Mouse (Mus musculus) kidney, postnatal 0 days (tissue): Measurements from ENCODE around the gene Tnfrsf11a. TPM values are rescaled to one million over a fixed set of nuclear protein-coding genes. Genes with fewer than 3 reads are reported as not detected.

Experiments
- ATAC-seq: fragments of 200-750 bp; cut with Nextera tagmentation; replicated peaks from 2 replicates; pipeline ENCODE4 v1.8.0; 2017; ENCODE audit warnings: low read depth, moderate number of reproducible peaks, moderate TSS enrichment, moderate library complexity; ENCODE audit not compliant: low FRiP score
- DNase-seq: peaks from one replicate; pipeline ENCODE4 v3.0.0-alpha.2; 2016; ENCODE audit warnings: low spot score
- H3K27ac ChIP-seq: fragments of 300-500 bp; sonication (generic); 2 replicates; pipeline ENCODE4 v1.5.1; 2014; ENCODE audit warnings: mild to moderate bottlenecking
- H3K27me3 ChIP-seq: fragments of 300-500 bp; sonication (generic); 2 replicates; pipeline ENCODE4 v1.6.1; 2014; ENCODE audit warnings: low read length, mixed read lengths; ENCODE audit not compliant: insufficient read depth
- H3K36me3 ChIP-seq: fragments of 300-500 bp; sonication (generic); 2 replicates; pipeline ENCODE4 v1.6.1; 2014; ENCODE audit warnings: low read length, mixed read lengths; ENCODE audit not compliant: insufficient read depth
- H3K4me1 ChIP-seq: fragments of 300-500 bp; sonication (generic); replicated peaks from 2 replicates; pipeline ENCODE4 v1.6.1; 2014; ENCODE audit warnings: antibody characterized with exemption, low read length, mixed read lengths; ENCODE audit not compliant: insufficient read depth
- H3K4me2 ChIP-seq: fragments of 300-500 bp; sonication (generic); 2 replicates; pipeline ENCODE4 v1.6.1; 2014; ENCODE audit warnings: mild to moderate bottlenecking, low read length, moderate library complexity, mixed read lengths
- H3K4me3 ChIP-seq: fragments of 300-500 bp; sonication (generic); replicated peaks from 2 replicates; pipeline ENCODE4 v1.5.1; 2014; ENCODE audit warnings: low read depth, low read length
- H3K9ac ChIP-seq: fragments of 300-500 bp; sonication (generic); 2 replicates; pipeline ENCODE4 v1.6.1; 2014; ENCODE audit warnings: low read depth, low read length
- H3K9me3 ChIP-seq: fragments of 300-500 bp; sonication (generic); replicated peaks from 2 replicates; pipeline ENCODE4 v1.6.1; 2016; ENCODE audit warnings: low read length, inconsistent platforms, mixed read lengths
- CTCF ChIP-seq: IDR thresholded peaks from 2 replicates; pipeline ENCODE4 v1.5.1; 2016; ENCODE audit warnings: antibody characterized with exemption, low read depth, mild to moderate bottlenecking, moderate library complexity
- WGBS: fragments of 180-500 bp; shearing (Covaris S2); extraction: QIAGEN DNeasy Blood & Tissue Kit; methylation state at CpG from one replicate; pipeline ENCODE4 v1.1.7; 2014; 5-methylcytosine and 5-hydroxymethylcytosine counted together
- polyA plus RNA-seq: library from polyadenylated mRNA; unstranded; fragments of >200 nt; fragmentation: Nextera tagmentation; extraction: Ambion mirVana; gene quantifications from 2 replicates; pipeline ENCODE4 v1.2.1, GENCODE M21; 2015

Gene Tnfrsf11a
- polyA plus RNA-seq, 1 experiment from 2014 or later, result 2.4 TPM

DNA sequence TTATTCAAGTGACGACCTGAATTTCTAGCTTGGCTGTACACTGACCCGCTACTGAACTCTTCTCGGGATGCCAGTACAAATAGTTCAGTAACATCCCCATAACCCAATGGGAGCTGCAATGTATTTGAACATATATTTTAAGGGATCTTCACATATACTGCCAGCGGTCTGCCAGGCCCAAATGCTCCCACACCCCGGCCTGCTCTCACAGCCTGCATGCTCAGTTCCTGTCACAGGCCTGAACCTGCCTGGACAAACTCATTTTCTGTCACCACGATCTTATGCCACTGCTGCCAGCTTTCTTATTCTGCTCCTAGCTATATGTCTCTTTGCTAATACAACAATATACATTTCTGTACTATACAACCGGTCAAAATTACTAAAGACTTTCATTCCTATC, 100.9 kb downstream of the Tnfrsf11a start:
- 70% methylated on average over 7 of the region's 7 CpGs for WGBS
- no peak overlapping the region for H3K27ac ChIP-seq
- H3K4me2 ChIP-seq, result peak overlapping the region; percentile 48; the same call in 1 of the 2 replicates
- TF ChIP-seq CTCF, result no peak
- H3K9ac ChIP-seq, result no peak overlapping the region
- H3K4me3 ChIP-seq, result no peak overlapping the region
- no peak for ATAC-seq
- no peaks in the 10 kb centered on the region for H3K27me3 ChIP-seq
- H3K36me3 ChIP-seq, result no peaks in the 10 kb centered on the region
- H3K9me3 ChIP-seq, result no peaks in the 10 kb centered on the region
- no peak for DNase-seq
- H3K4me1 ChIP-seq, result no peaks in the 10 kb centered on the region

DNA sequence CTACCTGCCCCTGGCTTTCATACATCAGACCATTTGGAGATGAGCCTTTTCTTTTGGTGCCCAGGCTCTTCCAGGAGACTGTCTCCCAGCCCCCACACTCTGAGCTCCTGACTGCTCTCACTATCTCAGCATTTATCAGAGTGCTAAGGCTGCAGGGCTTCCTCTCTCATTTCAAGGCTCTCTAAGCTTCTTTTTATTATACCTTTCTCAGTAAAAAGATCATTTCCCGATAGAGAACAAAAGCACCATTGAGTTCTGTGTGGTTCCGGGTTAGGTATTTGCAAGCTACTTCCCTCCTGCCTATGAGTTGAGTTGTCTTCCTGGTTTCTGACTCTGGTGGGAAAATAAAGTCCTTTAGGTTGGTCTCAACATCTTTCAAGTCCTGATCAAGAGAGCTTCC, 103.0 kb downstream of the Tnfrsf11a start:
- no peak for DNase-seq
- no peak overlapping the region for H3K4me2 ChIP-seq
- no peak overlapping the region for H3K27ac ChIP-seq

GRCm38 (mm10) chr1:105885101-105885500, 104.6 kb downstream of the Tnfrsf11a start:
- no peak for TF ChIP-seq CTCF
- ATAC-seq (no peak), DNase-seq (no peak)
- Histone ChIP-seq H3K4me2 (no peak overlapping the region), H3K4me1 (no peaks in the 10 kb centered on the region), H3K27me3 (no peaks in the 10 kb centered on the region), H3K4me3 (no peak overlapping the region), H3K9ac (no peak overlapping the region), H3K27ac (no peak overlapping the region), H3K36me3 (no peaks in the 10 kb centered on the region), H3K9me3 (no peaks in the 10 kb centered on the region)
- WGBS, result 92% methylated on average over 1 of the region's 1 CpGs

More for the DNA sequence above, 103.0 kb downstream of the Tnfrsf11a start:
- no peaks in the 10 kb centered on the region for H3K36me3 ChIP-seq
- H3K27me3 ChIP-seq, result no peaks in the 10 kb centered on the region
- no peaks in the 10 kb centered on the region for H3K4me1 ChIP-seq
- no peak for ATAC-seq
- no peak for TF ChIP-seq CTCF
- H3K9ac ChIP-seq, result no peak overlapping the region
- 76% methylated on average over 2 of the region's 2 CpGs for WGBS
- H3K4me3 ChIP-seq, result no peak overlapping the region
- no peaks in the 10 kb centered on the region for H3K9me3 ChIP-seq

- Histone ChIP-seq H3K4me3 (no peak overlapping the region), H3K4me2 (no peak overlapping the region), H3K4me1 (no peaks in the 10 kb centered on the region), H3K27ac (no peak overlapping the region), H3K9ac (no peak overlapping the region), H3K36me3 (no peaks in the 10 kb centered on the region), H3K9me3 (no peaks in the 10 kb centered on the region), H3K27me3 (no peaks in the 10 kb centered on the region)
- 75% methylated on average over 5 of the region's 5 CpGs for WGBS
- no peak; the same call in 1 of the 2 replicates for TF ChIP-seq CTCF
- ATAC-seq (no peak), DNase-seq (no peak)
Observed at GRCm38 (mm10) chr1:105885575-105885974, 105.1 kb downstream of the Tnfrsf11a start.

DNA sequence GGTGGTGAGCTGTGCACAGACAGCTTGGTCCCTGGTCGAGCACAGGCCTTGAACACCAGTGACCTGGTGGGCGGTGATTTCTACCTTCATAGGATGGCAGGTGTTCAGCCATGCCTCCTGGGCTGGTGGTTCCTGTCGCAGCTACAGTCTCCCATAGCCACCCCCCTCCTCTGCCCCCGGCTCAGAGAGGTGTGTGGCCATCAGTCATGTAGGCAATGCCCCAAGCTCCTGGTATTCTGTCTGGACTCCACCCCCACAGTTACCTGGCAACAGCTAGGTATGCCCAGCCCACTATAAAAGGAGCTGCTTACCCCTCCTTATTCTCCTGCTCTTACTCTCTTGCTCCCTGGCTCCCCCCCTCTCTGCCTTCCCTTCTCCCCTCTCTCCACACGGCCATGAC, 105.8 kb downstream of the Tnfrsf11a start:
- Histone ChIP-seq H3K27ac (no peak overlapping the region), H3K9ac (no peak overlapping the region), H3K4me1 (no peaks in the 10 kb centered on the region), H3K27me3 (no peaks in the 10 kb centered on the region), H3K36me3 (no peaks in the 10 kb centered on the region), H3K4me2 (no peak overlapping the region), H3K9me3 (no peaks in the 10 kb centered on the region), H3K4me3 (no peak overlapping the region)
- TF ChIP-seq CTCF, result no peak
- ATAC-seq (peak; percentile 50), DNase-seq (no peak)
- WGBS, result 56% methylated on average over 5 of the region's 5 CpGs

DNA sequence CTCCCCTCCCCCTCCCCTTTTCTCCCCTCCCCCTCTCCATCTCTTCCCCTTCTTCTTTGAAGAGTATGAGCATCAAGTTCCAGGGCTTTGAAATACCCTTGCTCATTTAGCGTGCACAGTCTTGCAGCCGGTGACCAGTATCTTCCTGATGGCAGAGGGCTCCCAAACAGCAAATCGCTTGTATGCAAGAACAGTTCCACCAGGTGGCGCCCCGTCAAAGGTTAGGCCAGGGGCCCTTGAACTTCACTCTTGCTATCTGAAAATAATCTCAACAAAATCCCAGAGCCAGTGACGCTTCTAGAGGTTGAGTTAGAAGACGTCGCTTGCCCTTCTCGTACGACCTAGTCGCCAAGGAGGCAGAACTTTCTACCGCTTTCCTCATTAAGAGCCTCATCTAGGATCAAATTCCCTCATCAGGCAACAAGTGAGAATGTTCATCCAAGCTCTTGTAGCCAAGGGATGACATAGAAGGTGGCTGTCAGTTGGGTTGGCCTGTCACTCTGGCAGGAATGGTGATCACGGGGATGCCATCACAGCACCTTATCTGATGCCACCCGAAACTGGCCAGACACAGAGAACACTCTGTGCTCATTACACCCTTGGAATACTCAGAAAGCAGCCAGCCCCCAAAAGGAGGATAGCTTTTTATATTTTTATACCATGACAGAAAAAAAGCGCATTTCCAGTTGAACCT, 110.7 kb downstream of the Tnfrsf11a start:
- no peaks in the 10 kb centered on the region for H3K36me3 ChIP-seq
- ATAC-seq, result no peak; the same call in 1 of the 2 replicates
- H3K4me1 ChIP-seq, result no peaks in the 10 kb centered on the region
- H3K27ac ChIP-seq, result no peak overlapping the region
- no peaks in the 10 kb centered on the region for H3K27me3 ChIP-seq
- peak; percentile 93 for DNase-seq
- peak; percentile 92 for TF ChIP-seq CTCF
- no peak overlapping the region for H3K4me2 ChIP-seq
- H3K9ac ChIP-seq, result no peak overlapping the region
- WGBS, result 32% methylated on average over 15 of the region's 15 CpGs
- no peaks in the 10 kb centered on the region for H3K9me3 ChIP-seq
- no peak overlapping the region for H3K4me3 ChIP-seq

DNA sequence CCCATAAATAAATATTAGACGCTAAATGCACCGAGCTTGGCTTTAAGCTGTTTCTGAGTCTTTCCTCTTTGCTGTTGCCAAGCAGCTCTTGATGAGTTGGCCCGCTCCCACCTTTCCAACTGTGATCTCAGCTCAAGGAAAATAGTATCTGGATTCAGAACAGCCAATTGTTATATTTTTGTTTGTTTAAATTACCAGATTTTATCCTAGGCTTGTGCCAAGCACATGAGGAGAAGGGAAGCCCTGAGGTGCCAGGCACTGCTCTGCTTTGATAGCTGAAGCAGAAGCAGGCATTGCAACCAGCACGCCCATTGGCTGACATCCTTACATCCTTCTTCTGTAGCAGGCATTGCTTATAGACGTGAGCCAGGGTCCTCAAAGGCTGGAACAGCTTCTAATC, 114.5 kb downstream of the Tnfrsf11a start:
- no peaks in the 10 kb centered on the region for H3K27me3 ChIP-seq
- no peaks in the 10 kb centered on the region for H3K36me3 ChIP-seq
- no peak for ATAC-seq
- H3K4me2 ChIP-seq, result no peak overlapping the region
- no peaks in the 10 kb centered on the region for H3K9me3 ChIP-seq
- H3K9ac ChIP-seq, result no peak overlapping the region
- H3K27ac ChIP-seq, result no peak overlapping the region
- WGBS, result 73% methylated on average over 5 of the region's 5 CpGs
- H3K4me1 ChIP-seq, result no peaks in the 10 kb centered on the region
- no peak overlapping the region for H3K4me3 ChIP-seq
- TF ChIP-seq CTCF, result no peak
- DNase-seq, result no peak

Other genes with a start within 250 kb of the Tnfrsf11a start
- 8.4 and 9.6 TPM in 2 replicates for gene Pign, start 117.0 kb upstream of the Tnfrsf11a start, polyA plus RNA-seq
- 21.8 and 22.5 TPM in 2 replicates for gene Relch, start 116.9 kb upstream of the Tnfrsf11a start, polyA plus RNA-seq
- gene Zcchc2, start 209.7 kb downstream of the Tnfrsf11a start, polyA plus RNA-seq, result 2.5 and 2.6 TPM in 2 replicates